Mouse (Mus musculus) ES-E14 (cell line): ENCODE data around the gene Cend1. TPM values are rescaled to one million over a fixed set of nuclear protein-coding genes. Genes with fewer than 3 reads are reported as not detected.

Experiments used
- DNase-seq: peaks from one replicate; pipeline ENCODE4 v3.0.0-alpha.2; 2013; ENCODE audit warnings: low read depth, low spot score
- H3K27ac ChIP-seq: 2 replicates; pipeline ENCODE4 v1.5.1; 2012; ENCODE audit warnings: low read depth, mild to moderate bottlenecking, low read length, moderate library complexity, mixed read lengths; ENCODE audit not compliant: poor library complexity, insufficient read depth, severe bottlenecking
- H3K36me3 ChIP-seq: 2 replicates; pipeline ENCODE4 v1.6.1; 2012; ENCODE audit warnings: mild to moderate bottlenecking, low read length, moderate library complexity, mixed read lengths; ENCODE audit not compliant: control insufficient read depth, poor library complexity, insufficient read depth, severe bottlenecking
- H3K4me1 ChIP-seq, 2 experiments: fragments of 150-350 bp in 1 of 2; sonication (generic) in 1 of 2; 2 replicates each; pipeline ENCODE4 v1.6.1; 2012; ENCODE audit warnings: low read length in 2 of 2, mild to moderate bottlenecking in 1 of 2, mixed read lengths in 1 of 2; ENCODE audit not compliant: control insufficient read depth in 2 of 2, insufficient read depth in 2 of 2, poor library complexity in 1 of 2
- H3K4me3 ChIP-seq, 2 experiments: fragments of 150-350 bp in 1 of 2; sonication (generic) in 1 of 2; 2 replicates each; pipeline ENCODE4 v1.5.1; 2012; ENCODE audit warnings: low read length in 2 of 2, low read depth in 1 of 2, mild to moderate bottlenecking in 1 of 2, mixed read lengths in 1 of 2; ENCODE audit not compliant: insufficient read depth in 1 of 2, poor library complexity in 1 of 2, severe bottlenecking in 1 of 2
- H3K9ac ChIP-seq: 2 replicates; pipeline ENCODE4 v1.6.1; 2012; ENCODE audit warnings: low read depth, mild to moderate bottlenecking, low read length, mixed read lengths; ENCODE audit not compliant: poor library complexity, insufficient read depth, severe bottlenecking
- H3K9me3 ChIP-seq: fragments of 150-350 bp; sonication (generic); 2 replicates; pipeline ENCODE4 v1.6.1; 2012; ENCODE audit warnings: low read depth, mild to moderate bottlenecking, low read length; ENCODE audit not compliant: control insufficient read depth, insufficient read depth
- CHD2 ChIP-seq: IDR thresholded peaks from 2 replicates; pipeline ENCODE4 v1.6.1; 2014; ENCODE audit warnings: mild to moderate bottlenecking, low read depth, low read length, inconsistent platforms
- HCFC1 ChIP-seq: IDR thresholded peaks from 2 replicates; pipeline ENCODE4 v1.6.1; 2012; ENCODE audit warnings: low read length, inconsistent platforms, borderline replicate concordance; ENCODE audit not compliant: insufficient read depth
- MAFK ChIP-seq: IDR thresholded peaks from 2 replicates; pipeline ENCODE4 v1.6.1; 2014; ENCODE audit warnings: mild to moderate bottlenecking, low read depth, low read length, inconsistent platforms; ENCODE audit not compliant: insufficient read depth
- ZC3H11A ChIP-seq: IDR thresholded peaks from 2 replicates; pipeline ENCODE4 v1.6.1; 2012; ENCODE audit warnings: low read depth, mild to moderate bottlenecking, inconsistent platforms, low read length, borderline replicate concordance
- ZNF384 ChIP-seq: IDR thresholded peaks from 2 replicates; pipeline ENCODE4 v1.6.1; 2012; ENCODE audit warnings: low read depth, low read length, inconsistent platforms
- in situ Hi-C, 2 experiments: fragments of 600-800 bp; cut with MboI; formaldehyde crosslinking; loops; one replicate each; pipeline ENCODE4 v1.15.1; 2025; ENCODE audit warnings: low sequenced_read_pairs in 2 of 2, inconsistent platforms in 1 of 2; ENCODE audit not compliant: unreplicated experiment in 2 of 2
- total RNA-seq: library from RNA; depleted of rRNA; stranded (reverse); fragments of 300-350 nt; gene quantifications from 2 replicates; pipeline ENCODE4 v1.2.3, GENCODE M21; 2012

Cend1 gene
- total RNA-seq, 1 experiment: 2.7 TPM

GRCm38 (mm10) chr7:141460001-141460390 is 30.7 kb upstream of the Cend1 start:
- no peak for DNase-seq
- TF ChIP-seq ZNF384 (no peak), MAFK (no peak), ZC3H11A (no peak)
- Histone ChIP-seq H3K4me1 (peaks cover 2 to 36% of the 10 kb centered on the region in 2 experiments; a peak in 3 of 4 replicates), H3K36me3 (no peaks in the 10 kb centered on the region), H3K9ac (no peak overlapping the region), H3K9me3 (no peaks in the 10 kb centered on the region), H3K27ac (no peak overlapping the region), H3K4me3 (no peak overlapping the region; a peak in 1 of 4 replicates)
- in situ Hi-C loops: no loop called here

- Histone ChIP-seq H3K36me3 (no peaks in the 10 kb centered on the region), H3K9me3 (no peaks in the 10 kb centered on the region), H3K27ac (no peak overlapping the region), H3K9ac (peak overlapping the region; percentile 56; the same call in 1 of the 2 replicates), H3K4me3 (peak overlapping the region; percentile 47 to 66), H3K4me1 (peaks cover 2 to 34% of the 10 kb centered on the region in 2 experiments; a peak in 3 of 4 replicates)
- TF ChIP-seq MAFK (no peak), ZC3H11A (no peak)
- no peak for DNase-seq
- in situ Hi-C loops: no loop called here
Observed at GRCm38 (mm10) chr7:141459301-141459711, 30.0 kb upstream of the Cend1 start.

- peaks cover 2 to 31% of the 10 kb centered on the region in 2 experiments; a peak in 3 of 4 replicates for H3K4me1 ChIP-seq
- in situ Hi-C loops: no loop called here
Observed at GRCm38 (mm10) chr7:141458661-141459060, 29.4 kb upstream of the Cend1 start.

GRCm38 (mm10) chr7:141457986-141458660 is 28.8 kb upstream of the Cend1 start:
- H3K4me1 ChIP-seq: peaks cover 2 to 31% of the 10 kb centered on the region in 2 experiments; a peak in 3 of 4 replicates
- no peaks in the 10 kb centered on the region for H3K36me3 ChIP-seq
- no peak overlapping the region for H3K9ac ChIP-seq
- H3K4me3 ChIP-seq: no peak overlapping the region
- in situ Hi-C loops: no loop called here
- H3K9me3 ChIP-seq: no peaks in the 10 kb centered on the region
- no peak overlapping the region for H3K27ac ChIP-seq
- DNase-seq: no peak
- TF ChIP-seq ZC3H11A: no peak

More at GRCm38 (mm10) chr7:141458661-141459060, 29.4 kb upstream of the Cend1 start:
- Histone ChIP-seq H3K36me3 (no peaks in the 10 kb centered on the region), H3K9me3 (no peaks in the 10 kb centered on the region), H3K27ac (no peak overlapping the region), H3K4me3 (no peak overlapping the region), H3K9ac (no peak overlapping the region)
- TF ChIP-seq ZNF384 (no peak), MAFK (no peak), ZC3H11A (no peak), HCFC1 (no peak), CHD2 (no peak)
- DNase-seq: no peak

- H3K4me3 ChIP-seq: no peak overlapping the region
Observed at GRCm38 (mm10) chr7:141457236-141457635, 27.9 kb upstream of the Cend1 start.

More at GRCm38 (mm10) chr7:141457236-141457635, 27.9 kb upstream of the Cend1 start:
- in situ Hi-C loops: no loop called here
- Histone ChIP-seq H3K36me3 (no peaks in the 10 kb centered on the region), H3K9ac (no peak overlapping the region), H3K27ac (no peak overlapping the region), H3K4me1 (peaks cover 1 to 29% of the 10 kb centered on the region in 2 experiments; a peak in 3 of 4 replicates), H3K9me3 (no peaks in the 10 kb centered on the region)
- TF ChIP-seq CHD2 (no peak), ZC3H11A (no peak), HCFC1 (no peak), MAFK (no peak), ZNF384 (no peak)
- DNase-seq: no peak
